Mouse (Mus musculus) embryo, embryonic 9.5 days (tissue): Measurements from ENCODE around the gene Atxn2l.
A peak's percentile ranks its signal among the peaks of the same experiment; 100 is the strongest.
"Not testable (repeated sequence)": the region's sequence is repeated elsewhere in the genome, so short reads cannot be mapped to it uniquely, and the experiment has no call there.

ENCODE experiments used
- DNase-seq: peaks from one replicate; pipeline ENCODE4 v3.0.0-alpha.2; 2017; ENCODE audit errors: extremely low spot score

The Atxn2l gene

GRCm38 (mm10) chr7:126491005-126491404, 12.2 kb downstream of the Atxn2l start:
- DNase-seq: no peak

GRCm38 (mm10) chr7:126487617-126488385, 15.4 kb downstream of the Atxn2l start:
- DNase-seq: not testable (repeated sequence)

- peak; percentile 95 for DNase-seq
Measured at GRCm38 (mm10) chr7:126487052-126487483, 16.2 kb downstream of the Atxn2l start, which contains the start of gene Tufm. Gene Tufm, plus strand, starts transcription at chr7:126487361.

GRCm38 (mm10) chr7:126482392-126482871, 20.8 kb downstream of the Atxn2l start:
- peak; percentile 91 for DNase-seq

- DNase-seq: no peak
Measured at GRCm38 (mm10) chr7:126481699-126482098, 21.5 kb downstream of the Atxn2l start.

- DNase-seq: peak; percentile 92
Measured at GRCm38 (mm10) chr7:126474993-126475581, 28.1 kb downstream of the Atxn2l start, which contains the start of gene Sh2b1. Gene Sh2b1, minus strand, starts transcription at chr7:126475424.

- DNase-seq: no peak
Measured at GRCm38 (mm10) chr7:126474486-126474955, 28.7 kb downstream of the Atxn2l start.

GRCm38 (mm10) chr7:126473470-126474086, 29.7 kb downstream of the Atxn2l start:
- DNase-seq: no peak

GRCm38 (mm10) chr7:126472713-126473112, 30.5 kb downstream of the Atxn2l start:
- DNase-seq: no peak

GRCm38 (mm10) chr7:126472306-126472705, 30.9 kb downstream of the Atxn2l start:
- DNase-seq: no peak

GRCm38 (mm10) chr7:126471853-126472252, 31.4 kb downstream of the Atxn2l start:
- DNase-seq: no peak

GRCm38 (mm10) chr7:126471361-126471760, 31.9 kb downstream of the Atxn2l start:
- DNase-seq: no peak

GRCm38 (mm10) chr7:126470077-126470476, 33.2 kb downstream of the Atxn2l start:
- no peak for DNase-seq

- DNase-seq: no peak
Measured at GRCm38 (mm10) chr7:126467834-126468627, 35.2 kb downstream of the Atxn2l start.

- no peak for DNase-seq
Measured at GRCm38 (mm10) chr7:126467271-126467670, 36.0 kb downstream of the Atxn2l start.

- DNase-seq: no peak
Measured at GRCm38 (mm10) chr7:126466707-126467106, 36.5 kb downstream of the Atxn2l start.

GRCm38 (mm10) chr7:126466116-126466515, 37.1 kb downstream of the Atxn2l start:
- no peak for DNase-seq

- DNase-seq: no peak
Measured at GRCm38 (mm10) chr7:126465246-126466030, 37.8 kb downstream of the Atxn2l start.

GRCm38 (mm10) chr7:126464836-126465235, 38.4 kb downstream of the Atxn2l start:
- no peak for DNase-seq

- DNase-seq: no peak
Measured at GRCm38 (mm10) chr7:126464121-126464520, 39.1 kb downstream of the Atxn2l start.

- DNase-seq: no peak
Measured at GRCm38 (mm10) chr7:126463547-126463946, 39.7 kb downstream of the Atxn2l start.
